Mouse (Mus musculus): Measurements from ENCODE around the gene Rgma.

Gene Rgma

GRCm38 (mm10) chr7:73375257-73376100 lies at the start of gene Rgma:
Rgma (plus strand) TSS chr7:73375509.
- peak; percentile 75 for DNase-seq (ENCODE audit: low read depth, low spot score)

GRCm38 (mm10) chr7:73326236-73326635 lies 49.1 kb upstream of the Rgma start:
- peak; percentile 70 for DNase-seq (ENCODE audit: low read depth, low spot score)

GRCm38 (mm10) chr7:73326680-73327079 lies 48.6 kb upstream of the Rgma start:
- no peak for DNase-seq (ENCODE audit: low read depth, low spot score)

DNA sequence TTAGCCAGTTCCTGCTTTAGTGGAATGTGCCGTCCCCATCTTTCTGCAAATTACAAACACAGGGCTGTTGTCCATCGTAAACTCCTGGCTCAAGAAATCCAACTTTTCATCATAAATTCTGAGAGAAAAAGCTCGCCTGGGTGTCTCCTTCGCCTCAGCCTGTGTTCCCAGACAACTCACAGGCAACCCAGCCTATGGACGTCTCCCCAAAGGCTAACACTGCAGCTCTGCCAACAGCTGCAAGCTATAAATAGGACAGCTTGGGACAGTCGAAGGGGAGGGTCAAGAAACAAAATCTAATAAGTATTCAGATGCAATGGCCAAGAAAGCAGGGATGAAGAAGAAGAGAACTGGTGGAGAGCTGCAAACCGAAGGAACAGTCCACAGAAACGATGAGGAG lies 48.1 kb upstream of the Rgma start:
- peak; percentile 93 for DNase-seq (ENCODE audit: low read depth, low spot score)

DNA sequence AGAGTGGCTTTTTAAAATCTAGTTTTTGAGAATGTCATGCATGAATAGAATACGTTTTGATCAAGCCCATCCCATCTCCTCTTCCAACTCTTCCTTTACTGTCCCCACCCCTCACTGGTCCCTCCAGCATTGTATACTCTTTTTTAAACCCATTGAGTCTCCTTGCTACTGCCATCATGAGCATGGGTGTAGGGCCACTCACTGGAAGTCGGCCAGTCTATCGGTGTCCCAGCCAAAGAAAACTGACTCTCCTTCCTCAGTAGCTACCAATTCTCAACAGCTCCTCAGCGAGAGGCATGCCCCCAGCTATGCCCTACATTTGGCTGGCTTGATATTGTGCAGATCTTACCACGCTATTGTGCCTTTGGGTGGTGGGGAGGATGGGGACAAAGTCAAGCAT lies 47.7 kb upstream of the Rgma start:
- peak; percentile 43 for DNase-seq (ENCODE audit: low read depth, low spot score)

DNA sequence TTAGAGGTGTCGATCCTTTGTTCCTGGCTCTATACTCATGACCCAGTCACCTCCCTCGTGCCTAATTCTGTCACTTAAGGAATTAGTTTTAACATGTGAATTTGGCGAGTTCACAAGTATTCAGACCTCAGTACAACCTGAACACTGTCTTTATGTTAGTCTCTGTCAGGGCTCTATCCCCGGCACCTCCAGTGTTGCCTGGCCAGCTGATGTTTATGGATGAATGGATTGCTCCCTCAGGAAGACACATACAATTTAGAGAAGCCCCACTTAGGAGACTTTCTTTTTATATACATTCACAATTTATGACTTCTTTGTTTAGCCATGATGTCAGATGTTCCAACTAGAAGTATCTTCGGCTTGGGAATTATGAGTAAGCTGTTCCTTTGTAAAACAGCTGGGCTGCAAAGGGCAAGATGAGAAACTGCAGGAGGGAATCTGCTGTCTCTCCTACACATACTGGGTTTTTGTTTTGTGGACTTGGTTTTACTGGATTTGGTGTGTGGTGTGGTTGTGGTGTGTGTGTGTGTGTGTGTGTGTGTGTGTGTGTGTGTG lies 46.6 kb upstream of the Rgma start:
- DNase-seq (ENCODE audit: low read depth, low spot score) = no peak

GRCm38 (mm10) chr7:73330754-73331153 lies 44.6 kb upstream of the Rgma start:
- DNase-seq (ENCODE audit: low read depth, low spot score) = peak; percentile 83

GRCm38 (mm10) chr7:73331645-73332044 lies 43.7 kb upstream of the Rgma start:
- no peak for DNase-seq (ENCODE audit: low read depth, low spot score)

DNA sequence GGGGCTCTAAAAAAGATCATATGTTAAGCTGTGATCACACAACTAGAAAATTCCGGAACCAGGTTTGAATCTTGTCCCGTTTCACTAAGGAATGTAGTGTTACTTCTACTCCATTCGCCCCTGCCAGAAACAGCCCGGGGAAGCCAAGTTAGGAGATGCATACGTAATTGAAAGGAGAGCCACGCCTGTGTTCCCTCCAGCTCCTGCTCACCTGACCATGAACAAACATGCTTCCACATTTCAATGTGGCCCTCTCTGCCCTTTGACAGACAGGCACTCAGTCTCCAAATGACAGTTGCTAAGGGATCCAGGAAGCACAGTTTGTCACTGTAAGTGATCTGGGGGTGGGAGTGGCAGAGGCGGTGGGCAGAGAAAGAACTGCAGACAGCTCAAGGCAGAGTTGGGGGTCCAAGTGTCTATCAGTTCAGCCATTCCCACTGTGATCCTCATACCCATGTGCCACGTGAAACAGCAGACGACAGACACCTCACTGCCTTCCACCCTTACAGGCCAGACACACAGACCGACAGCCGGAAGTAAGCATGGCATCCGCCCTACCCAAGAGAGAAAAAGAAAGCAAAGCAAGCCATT lies 41.8 kb upstream of the Rgma start:
- no peak for DNase-seq (ENCODE audit: low read depth, low spot score)

GRCm38 (mm10) chr7:73334883-73335282 lies 40.4 kb upstream of the Rgma start:
- peak; percentile 89 for DNase-seq (ENCODE audit: low read depth, low spot score)

DNA sequence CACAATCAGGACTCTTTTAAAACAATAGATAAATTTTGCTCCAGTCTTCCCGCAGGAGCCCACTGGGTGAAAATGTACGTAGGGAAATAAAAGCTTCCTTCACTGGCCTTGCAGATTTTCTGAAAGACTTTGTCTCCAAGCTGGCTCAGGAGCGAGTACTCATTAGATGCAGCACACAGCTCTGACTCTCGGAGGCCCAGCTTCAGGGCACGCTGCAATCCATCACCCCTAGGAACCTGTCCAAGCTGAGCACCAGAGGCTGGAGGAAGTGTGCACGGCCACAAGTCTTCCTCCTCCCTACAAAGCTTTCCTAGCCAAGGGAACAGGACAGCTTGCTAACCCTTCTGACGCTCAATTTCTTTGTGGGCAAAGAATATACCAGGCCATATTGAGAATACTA lies 38.9 kb upstream of the Rgma start:
- DNase-seq (ENCODE audit: low read depth, low spot score) = peak; percentile 45

GRCm38 (mm10) chr7:73338353-73338752 lies 37.0 kb upstream of the Rgma start:
- no peak for DNase-seq (ENCODE audit: low read depth, low spot score)

DNA sequence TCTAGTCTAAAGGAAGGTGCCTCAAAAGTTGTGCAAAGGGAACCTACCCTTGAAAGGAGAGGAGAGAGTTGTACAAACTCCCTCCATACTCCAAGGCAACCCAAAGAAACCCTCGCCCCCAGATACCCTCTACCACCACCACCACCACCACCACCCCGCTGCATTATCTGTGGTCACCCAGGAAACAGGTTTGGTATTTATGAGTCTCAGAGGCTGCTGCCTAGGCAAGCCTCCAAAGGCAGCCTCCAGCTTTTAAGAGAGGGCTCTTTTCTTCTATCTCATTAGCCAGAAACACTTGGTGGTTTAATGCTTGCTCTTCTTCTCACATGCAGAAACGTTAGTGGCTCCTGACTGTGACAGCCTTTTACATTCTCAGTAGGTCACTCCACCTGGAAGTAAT lies 31.5 kb upstream of the Rgma start:
- no peak for DNase-seq (ENCODE audit: low read depth, low spot score)

GRCm38 (mm10) chr7:73348585-73349124 lies 26.7 kb upstream of the Rgma start:
- peak; percentile 63 for DNase-seq (ENCODE audit: low read depth, low spot score)

GRCm38 (mm10) chr7:73349158-73349557 lies 26.2 kb upstream of the Rgma start:
- DNase-seq (ENCODE audit: low read depth, low spot score) = no peak

GRCm38 (mm10) chr7:73355229-73355628 lies 20.1 kb upstream of the Rgma start:
- no peak for DNase-seq (ENCODE audit: low read depth, low spot score)

DNA sequence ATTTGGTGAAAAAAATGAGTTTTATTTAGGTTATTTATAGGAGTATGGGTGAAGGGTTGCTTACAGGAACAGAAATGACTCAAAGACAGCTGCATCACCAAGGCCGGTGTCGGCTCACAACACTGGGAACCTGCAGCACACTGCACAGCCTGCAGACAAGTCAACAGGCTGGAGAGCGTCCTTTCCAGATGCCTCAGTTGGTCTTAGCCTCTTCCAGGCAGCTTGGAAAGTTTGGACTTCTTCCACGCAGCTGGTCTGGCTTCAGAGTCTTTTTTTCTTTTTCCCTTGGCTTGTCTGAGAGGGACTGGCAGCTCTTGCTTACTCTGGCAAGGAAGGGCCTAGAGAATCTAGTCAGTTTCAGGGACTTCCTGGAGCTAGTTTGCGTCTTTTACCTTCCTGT lies 18.4 kb upstream of the Rgma start:
- peak; percentile 68 for DNase-seq (ENCODE audit: low read depth, low spot score)

- DNase-seq (ENCODE audit: low read depth, low spot score) = no peak
Observed at GRCm38 (mm10) chr7:73357626-73358025, 17.7 kb upstream of the Rgma start.

- DNase-seq (ENCODE audit: low read depth, low spot score) = no peak
Observed at GRCm38 (mm10) chr7:73365511-73365910, 9.8 kb upstream of the Rgma start.

DNA sequence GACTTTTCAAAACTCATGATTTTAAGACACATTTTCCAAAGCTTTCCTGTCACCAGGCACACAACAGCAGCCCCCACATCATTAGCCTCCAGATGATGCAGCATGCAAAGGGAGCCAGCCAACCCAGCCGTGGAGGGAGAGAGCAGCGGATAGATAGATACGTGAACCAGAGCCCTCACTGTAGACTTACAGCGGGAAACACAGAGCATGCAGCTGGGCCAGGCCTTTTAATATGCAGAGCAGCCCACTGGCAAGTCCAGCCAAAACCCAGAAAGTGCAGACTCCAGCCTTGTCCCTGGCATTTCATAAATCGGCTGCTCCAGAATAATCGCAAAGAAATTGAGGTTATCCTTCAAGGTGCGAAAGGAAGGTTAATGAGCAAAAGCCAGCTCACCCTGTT lies 9.3 kb upstream of the Rgma start:
- DNase-seq (ENCODE audit: low read depth, low spot score) = no peak

- no peak for DNase-seq (ENCODE audit: low read depth, low spot score)
Observed at GRCm38 (mm10) chr7:73367681-73368464, 7.4 kb upstream of the Rgma start.

GRCm38 (mm10) chr7:73369992-73370391 lies 5.3 kb upstream of the Rgma start:
- DNase-seq (ENCODE audit: low read depth, low spot score) = no peak
